Mouse (Mus musculus) brain, adult 10 weeks (tissue): ENCODE measurements around the gene Alg6. TPM values are rescaled to one million over a fixed set of nuclear protein-coding genes. Genes with fewer than 3 reads are reported as not detected.

Experiments
- polyA plus RNA-seq: library from polyadenylated mRNA; stranded (reverse); fragments of 350-450 nt; fragmentation: Illumina TruSeq; extraction: RNeasy Lipid Tissue Mini Kit (QIAGEN cat#74804); gene quantifications from one replicate; pipeline ENCODE4 v1.2.3, GENCODE M21; 2015; ENCODE audit warnings: low read depth, low replicate concordance

Gene Alg6
- polyA plus RNA-seq, result 12.3 TPM

DNA sequence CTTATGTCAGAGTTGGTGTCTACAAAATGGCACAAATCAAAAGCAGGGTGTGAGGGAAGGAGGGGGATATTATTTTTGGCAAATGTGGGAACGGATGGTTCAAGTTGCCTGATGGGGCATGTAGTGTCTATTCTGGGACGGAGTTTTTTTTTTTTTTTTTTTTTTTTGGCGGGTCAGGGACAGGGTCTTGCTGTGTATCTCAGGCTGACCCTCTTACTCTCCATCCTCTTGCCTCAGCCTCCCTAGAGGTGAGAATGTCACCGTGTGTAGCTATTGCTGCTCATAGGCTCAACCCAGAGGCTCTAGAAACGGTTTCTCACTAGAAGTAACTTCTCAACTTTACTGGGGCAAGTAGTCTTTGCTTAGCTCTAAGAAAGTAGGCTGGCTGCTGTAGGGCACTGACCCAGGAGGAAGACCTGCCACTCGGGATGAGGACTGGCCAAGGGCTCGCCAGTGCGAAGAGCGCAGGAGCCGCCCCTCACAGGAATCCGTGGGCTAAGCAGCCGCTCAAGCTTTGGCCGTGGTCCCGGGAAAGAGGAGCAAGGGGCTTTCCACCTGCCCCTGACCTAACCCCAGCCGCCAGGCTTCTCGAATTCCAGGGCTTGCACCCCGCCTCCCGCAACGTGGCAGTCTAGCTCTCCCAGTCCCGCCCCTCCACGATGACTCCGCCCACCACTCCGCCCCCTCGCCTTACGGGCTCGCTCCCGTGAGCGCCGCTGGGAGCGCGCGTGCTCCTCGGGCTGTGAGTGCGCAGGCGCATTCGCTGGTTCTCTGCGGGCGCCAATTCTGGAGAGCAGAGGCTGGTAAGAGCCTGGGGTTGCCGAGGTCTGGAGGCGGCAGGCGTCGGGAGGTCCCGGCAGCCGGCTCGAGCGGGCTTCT lies at the start of gene Alg6:
Alg6 (plus strand) TSS at position 761 of the 879 bp plus-strand sequence.

Other genes starting within 250 kb of the Alg6 start
- not detected for gene Foxd3, start 59.4 kb upstream of the Alg6 start, polyA plus RNA-seq
- 6.6 TPM for gene Efcab7, start 113.5 kb downstream of the Alg6 start, polyA plus RNA-seq
- gene Pgm1, start 213.8 kb downstream of the Alg6 start, polyA plus RNA-seq, result 57.9 TPM
- gene Itgb3bp, start 214.1 kb downstream of the Alg6 start, polyA plus RNA-seq, result 8.9 TPM